Mouse (Mus musculus): Measurements from ENCODE around the gene Metap2. TPM values are rescaled to one million over a fixed set of nuclear protein-coding genes. Genes with fewer than 3 reads are reported as not detected.

Metap2 gene
- 127 TPM for total RNA-seq (2023)

DNA sequence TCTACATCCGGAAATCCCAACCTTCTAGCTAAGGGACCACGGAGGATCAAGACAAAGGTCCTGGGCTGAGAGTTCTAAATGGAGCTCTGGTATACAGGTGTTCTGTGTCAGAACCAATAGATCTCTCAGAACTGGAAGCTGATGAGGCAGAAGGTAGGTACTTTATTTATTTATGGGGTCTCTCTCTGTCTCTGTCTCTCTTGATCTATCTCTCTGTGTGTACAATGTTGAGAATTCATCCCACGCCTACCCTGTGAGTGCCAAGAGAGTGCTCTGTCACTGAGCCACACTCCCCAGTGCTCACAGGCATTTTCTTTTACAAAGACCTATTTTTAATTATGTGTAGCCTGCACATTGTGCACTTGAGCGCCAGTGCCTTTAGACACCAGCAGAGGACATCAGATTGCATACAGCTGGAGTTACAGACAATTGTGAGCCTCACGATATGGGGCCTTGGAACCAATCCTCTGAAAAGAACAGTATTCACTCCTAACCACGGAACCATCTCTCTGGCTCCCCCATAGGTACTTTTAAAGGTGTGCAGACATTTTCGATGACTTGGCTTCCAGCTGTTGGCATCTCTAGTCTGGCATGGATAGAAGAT is at the start of gene Metap2:
Metap2 (minus strand) TSS at position 51 of the 604 bp plus-strand sequence.

DNA sequence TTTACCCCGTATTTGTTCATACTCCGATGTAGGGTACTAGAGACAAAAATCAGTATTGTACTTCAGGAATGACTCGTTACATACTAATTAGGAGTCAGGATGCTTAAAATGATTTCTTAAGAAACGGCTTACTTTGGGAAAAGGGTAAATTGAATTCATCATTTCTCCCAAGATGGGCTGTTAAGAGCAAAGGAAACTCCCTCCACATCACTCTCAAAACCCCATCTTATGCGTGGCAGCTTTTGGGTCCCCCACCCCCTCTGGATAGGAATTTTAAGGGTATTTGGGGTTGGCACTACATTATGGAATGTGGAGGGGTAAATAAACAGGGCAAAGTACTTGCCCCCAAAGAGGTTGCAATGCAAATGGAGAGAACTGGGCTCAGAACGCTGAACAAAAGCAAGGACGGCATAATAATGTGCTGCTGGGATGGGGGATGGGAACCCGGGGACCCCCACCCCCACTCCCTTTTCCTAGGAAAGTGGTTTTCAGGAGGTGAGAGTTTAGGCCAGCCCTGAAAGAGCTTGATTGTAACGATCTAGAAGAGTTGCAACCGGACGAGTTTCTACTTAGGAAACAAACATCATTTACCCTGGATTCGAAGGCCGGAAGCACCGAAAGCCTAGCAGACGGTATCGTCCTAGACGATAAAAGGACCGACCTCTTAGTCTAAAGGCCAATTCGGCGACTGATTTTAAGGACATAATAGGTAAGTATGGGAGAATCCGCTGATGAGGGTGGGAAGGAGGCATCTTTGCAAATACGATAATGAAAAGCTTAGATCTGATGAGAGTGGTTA is 65.8 kb downstream of the Metap2 start, which contains the start of gene Usp44:
Usp44 (plus strand) TSS at position 625 of the 799 bp plus-strand sequence.

Other genes starting within 250 kb of the Metap2 start
- gene Usp44, start 65.5 kb downstream of the Metap2 start, total RNA-seq (2023) = not detected
- gene Vezt, start 138.7 kb upstream of the Metap2 start, total RNA-seq (2023) = 20.7 TPM
- 5.1 TPM for gene Fgd6, start 138.9 kb upstream of the Metap2 start, total RNA-seq (2023)